Mouse (Mus musculus) hindbrain, embryonic 11.5 days (tissue): ENCODE data around the gene Usp49. TPM values are rescaled to one million over a fixed set of nuclear protein-coding genes. Genes with fewer than 3 reads are reported as not detected.
A peak's percentile ranks its signal among the peaks of the same experiment; 100 is the strongest.

Experiments
- ATAC-seq: fragments of 200-750 bp; cut with Nextera tagmentation; 2 replicates; pipeline ENCODE4 v1.8.0; 2017; ENCODE audit warnings: mild to moderate bottlenecking, moderate TSS enrichment, moderate library complexity; ENCODE audit not compliant: low FRiP score
- DNase-seq: peaks from one replicate; pipeline ENCODE4 v3.0.0-alpha.2; 2015; ENCODE audit warnings: low spot score
- H3K27ac ChIP-seq: fragments of 300-500 bp; sonication (generic); 2 replicates; pipeline ENCODE4 v1.5.1; 2014; ENCODE audit warnings: mild to moderate bottlenecking, low read depth, low read length
- H3K27me3 ChIP-seq: fragments of 300-500 bp; sonication (generic); 2 replicates; pipeline ENCODE4 v1.6.1; 2014; ENCODE audit warnings: mild to moderate bottlenecking, low read length, moderate library complexity, mixed read lengths; ENCODE audit not compliant: control insufficient read depth, insufficient read depth
- H3K36me3 ChIP-seq: fragments of 300-500 bp; sonication (generic); 2 replicates; pipeline ENCODE4 v1.6.1; 2014; ENCODE audit warnings: mild to moderate bottlenecking, low read length, moderate library complexity, mixed read lengths; ENCODE audit not compliant: control insufficient read depth, insufficient read depth
- H3K4me1 ChIP-seq: fragments of 300-500 bp; sonication (generic); replicated peaks from 2 replicates; pipeline ENCODE4 v1.6.1; 2014; ENCODE audit warnings: low read length, mixed read lengths; ENCODE audit not compliant: control insufficient read depth, insufficient read depth
- H3K4me2 ChIP-seq: fragments of 300-500 bp; sonication (generic); replicated peaks from 2 replicates; pipeline ENCODE4 v1.6.1; 2014; ENCODE audit warnings: mild to moderate bottlenecking, low read depth, low read length
- H3K4me3 ChIP-seq: fragments of 300-500 bp; sonication (generic); 2 replicates; pipeline ENCODE4 v1.5.1; 2014; ENCODE audit warnings: low read depth, low read length
- H3K9ac ChIP-seq: fragments of 300-500 bp; sonication (generic); 2 replicates; pipeline ENCODE4 v1.6.1; 2014; ENCODE audit warnings: low read depth, low read length
- H3K9me3 ChIP-seq: fragments of 300-500 bp; sonication (generic); 2 replicates; pipeline ENCODE4 v1.6.1; 2016; ENCODE audit warnings: low read length; ENCODE audit not compliant: control insufficient read depth
- WGBS: fragments of 180-500 bp; shearing (Covaris S2); extraction: QIAGEN DNeasy Blood & Tissue Kit; methylation state at CpG from one replicate; pipeline ENCODE4 v1.1.7; 2014; 5-methylcytosine and 5-hydroxymethylcytosine counted together
- polyA plus RNA-seq: library from polyadenylated mRNA; unstranded; fragments of >200 nt; fragmentation: Nextera tagmentation; extraction: Ambion mirVana; gene quantifications from 2 replicates; pipeline ENCODE4 v1.2.1, GENCODE M21; 2014

The Usp49 gene
- polyA plus RNA-seq, 1 experiment from 2014 or later: 9.1 TPM

DNA sequence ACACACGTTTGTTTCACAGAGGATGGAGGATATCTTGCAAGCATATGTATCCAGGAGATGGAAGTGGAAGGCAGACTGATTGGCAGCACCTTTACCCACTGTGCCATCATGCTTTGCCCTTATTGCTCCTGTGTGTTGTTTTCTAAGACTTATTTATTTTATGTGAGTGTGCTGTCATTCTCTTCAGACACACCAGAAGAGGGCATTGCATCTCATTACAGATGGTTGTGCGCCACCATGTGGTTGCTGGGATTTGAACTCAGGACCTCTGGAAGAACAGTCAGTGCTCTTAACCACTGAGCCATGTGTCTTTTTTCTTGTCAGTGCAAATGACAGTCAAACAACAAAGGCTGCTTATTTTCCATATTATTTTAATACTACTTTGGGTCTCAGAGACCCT is 2.7 kb upstream of the Usp49 start:
- no peak overlapping the region; the same call in 1 of the 2 replicates for H3K4me2 ChIP-seq
- WGBS: 83% methylated on average over 2 of the region's 2 CpGs
- no peaks in the 10 kb centered on the region for H3K9me3 ChIP-seq
- H3K36me3 ChIP-seq: peaks cover 11% of the 10 kb centered on the region; the same call in 1 of the 2 replicates
- DNase-seq (no peak), ATAC-seq (no peak)
- no peak overlapping the region; the same call in 1 of the 2 replicates for H3K9ac ChIP-seq
- H3K27me3 ChIP-seq: no peaks in the 10 kb centered on the region
- no peak overlapping the region for H3K4me3 ChIP-seq
- no peak overlapping the region for H3K27ac ChIP-seq
- 0 out of 2 replicates have a peak, but pooled peaks cover 3% of the 10 kb centered on the region for H3K4me1 ChIP-seq

DNA sequence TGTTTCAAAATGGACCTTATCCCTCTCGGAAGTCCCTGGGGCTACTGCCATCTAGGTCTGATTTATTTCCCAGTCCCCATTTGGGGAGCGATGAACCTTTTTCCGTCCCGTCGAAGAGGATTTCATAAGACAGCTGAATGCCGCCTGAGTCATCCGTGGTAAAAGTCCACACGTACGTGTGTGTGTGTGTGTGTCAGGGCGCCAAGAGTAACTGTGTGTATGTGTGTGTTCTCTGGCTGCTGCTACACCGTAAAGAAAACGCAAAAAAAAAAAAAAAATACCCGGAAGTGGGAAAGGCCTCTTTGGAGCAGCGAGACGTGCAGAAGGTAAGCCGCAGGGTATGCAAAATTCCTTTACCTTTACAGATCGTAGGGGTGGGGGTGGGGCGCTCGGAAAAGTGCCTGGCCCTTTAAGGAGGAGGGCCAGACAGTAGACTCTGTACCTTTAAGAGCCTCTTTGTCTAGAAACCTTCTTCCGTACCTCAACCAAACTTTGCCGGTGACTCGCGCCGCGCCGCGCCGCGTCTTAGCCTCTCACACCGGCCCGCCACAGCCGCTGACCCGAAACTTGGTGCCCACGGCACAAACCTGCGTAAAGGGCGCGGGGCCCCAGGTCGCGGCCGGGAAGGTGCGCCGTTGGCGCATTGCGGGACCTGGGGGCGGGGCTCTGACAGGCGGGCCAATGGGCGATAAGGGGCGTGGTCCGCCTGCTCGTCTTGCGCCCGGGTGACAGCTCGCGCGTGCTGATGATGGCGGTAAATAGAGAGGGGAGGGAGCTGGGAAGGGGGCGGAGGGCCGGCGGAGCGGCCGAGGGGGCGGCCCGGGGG is 1.4 kb upstream of the Usp49 start:
- DNase-seq (peak; percentile 97), ATAC-seq (peak; percentile 94)
- Histone ChIP-seq H3K4me2 (peak overlapping the region; percentile 86), H3K36me3 (0 out of 2 replicates have a peak, but pooled peaks cover 1% of the 10 kb centered on the region), H3K4me3 (peak overlapping the region; percentile 65), H3K9ac (peak overlapping the region; percentile 79), H3K4me1 (0 out of 2 replicates have a peak, but pooled peaks cover 3% of the 10 kb centered on the region), H3K9me3 (no peaks in the 10 kb centered on the region), H3K27ac (peak overlapping the region; percentile 85), H3K27me3 (no peaks in the 10 kb centered on the region)
- 1% methylated on average over 54 of the region's 63 CpGs for WGBS

DNA sequence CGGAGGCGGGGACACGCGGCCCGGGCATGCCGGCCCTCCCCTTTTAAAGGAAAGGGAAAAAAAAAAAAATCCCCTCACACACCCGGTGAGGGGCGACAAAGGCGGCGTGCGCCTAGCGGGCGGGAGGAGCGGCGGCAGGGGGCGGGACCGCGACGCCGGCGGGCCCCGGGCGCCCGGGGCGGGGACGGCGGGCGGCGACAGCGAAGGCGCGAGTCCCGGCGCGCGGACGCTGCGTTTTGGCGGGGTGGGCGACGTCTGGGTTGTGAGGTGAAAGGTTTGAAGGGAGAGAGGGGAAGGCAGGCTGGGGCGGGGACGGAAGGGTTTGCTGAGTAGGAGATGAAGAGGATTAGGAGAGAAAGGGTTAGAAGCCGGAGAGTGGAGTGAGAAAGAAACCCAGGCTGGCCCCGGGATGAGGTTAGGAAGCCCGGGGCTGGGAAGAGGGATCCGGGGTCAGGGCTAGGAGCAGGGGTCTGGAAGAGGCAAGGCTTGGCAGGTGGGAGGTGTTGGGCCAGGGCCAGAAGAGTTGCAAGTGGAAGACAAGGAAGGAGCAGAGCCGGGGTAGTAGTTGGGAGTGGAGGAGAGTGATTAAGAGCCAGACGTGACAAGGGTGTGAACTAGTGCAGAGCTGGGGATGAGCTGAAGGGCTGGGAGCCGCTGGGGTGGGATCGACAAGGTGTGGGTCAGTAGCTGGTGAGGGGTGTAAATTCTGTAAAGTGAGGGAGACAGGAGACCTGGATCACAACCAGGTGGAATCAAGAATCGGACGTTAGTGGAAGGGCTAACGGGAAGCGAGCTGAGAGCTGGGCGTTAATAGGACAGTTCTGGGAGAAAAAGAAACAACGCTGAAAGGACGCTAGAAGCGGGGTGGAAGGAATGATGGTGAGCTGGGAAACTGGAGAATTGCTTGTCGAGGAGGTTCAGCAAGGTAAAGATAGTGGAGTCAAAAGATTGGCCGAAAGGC is 493 bp upstream of the Usp49 start:
- no peaks in the 10 kb centered on the region for H3K9me3 ChIP-seq
- H3K4me3 ChIP-seq: peak overlapping the region; percentile 65
- DNase-seq: peak; percentile 59
- 0 out of 2 replicates have a peak, but pooled peaks cover 3% of the 10 kb centered on the region for H3K4me1 ChIP-seq
- H3K4me2 ChIP-seq: peak overlapping the region; percentile 86
- H3K27me3 ChIP-seq: no peaks in the 10 kb centered on the region
- peak overlapping the region; percentile 85 for H3K27ac ChIP-seq
- peak overlapping the region; percentile 79 for H3K9ac ChIP-seq
- no peaks in the 10 kb centered on the region for H3K36me3 ChIP-seq
- WGBS: under 1% methylated on average over 49 of the region's 61 CpGs
- ATAC-seq: peak; percentile 64

DNA sequence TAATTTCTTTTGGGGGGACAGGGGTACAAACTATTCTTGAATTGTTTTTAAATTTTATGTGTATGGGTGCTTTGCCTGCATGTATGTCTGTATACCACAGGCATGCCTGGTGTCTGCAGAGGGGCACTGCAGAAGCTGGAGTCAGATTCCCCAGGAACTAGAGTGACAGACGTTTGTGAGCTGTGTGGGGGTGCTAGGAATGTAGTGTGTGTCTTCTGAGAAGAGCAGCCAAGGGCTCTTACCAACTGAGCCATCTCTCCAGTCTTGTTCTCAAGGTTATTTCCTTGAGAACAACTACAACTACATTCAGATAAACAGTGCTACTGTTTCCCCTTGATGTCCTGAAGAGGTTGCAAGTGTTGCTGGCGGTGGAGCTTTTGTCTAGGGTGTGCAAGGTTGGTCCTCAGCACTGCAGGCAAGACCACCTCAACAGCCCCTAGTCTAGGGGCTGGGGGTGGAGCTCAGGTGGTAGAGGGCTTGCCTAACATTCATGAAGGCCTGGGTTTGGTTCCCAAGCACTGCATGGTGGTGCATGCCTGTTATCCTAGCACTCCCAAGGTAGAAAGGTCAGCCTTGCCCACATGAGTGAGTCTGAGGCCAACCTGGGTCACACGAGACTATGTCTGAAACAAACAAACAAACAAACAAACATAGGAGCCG is 1.8 kb downstream of the Usp49 start:
- Histone ChIP-seq H3K4me2 (no peak overlapping the region), H3K9ac (no peak overlapping the region), H3K4me3 (no peak overlapping the region), H3K9me3 (no peaks in the 10 kb centered on the region), H3K36me3 (no peaks in the 10 kb centered on the region), H3K4me1 (0 out of 2 replicates have a peak, but pooled peaks cover 3% of the 10 kb centered on the region), H3K27me3 (no peaks in the 10 kb centered on the region), H3K27ac (no peak overlapping the region)
- ATAC-seq (no peak), DNase-seq (no peak)
- 73% methylated on average over 4 of the region's 4 CpGs for WGBS

DNA sequence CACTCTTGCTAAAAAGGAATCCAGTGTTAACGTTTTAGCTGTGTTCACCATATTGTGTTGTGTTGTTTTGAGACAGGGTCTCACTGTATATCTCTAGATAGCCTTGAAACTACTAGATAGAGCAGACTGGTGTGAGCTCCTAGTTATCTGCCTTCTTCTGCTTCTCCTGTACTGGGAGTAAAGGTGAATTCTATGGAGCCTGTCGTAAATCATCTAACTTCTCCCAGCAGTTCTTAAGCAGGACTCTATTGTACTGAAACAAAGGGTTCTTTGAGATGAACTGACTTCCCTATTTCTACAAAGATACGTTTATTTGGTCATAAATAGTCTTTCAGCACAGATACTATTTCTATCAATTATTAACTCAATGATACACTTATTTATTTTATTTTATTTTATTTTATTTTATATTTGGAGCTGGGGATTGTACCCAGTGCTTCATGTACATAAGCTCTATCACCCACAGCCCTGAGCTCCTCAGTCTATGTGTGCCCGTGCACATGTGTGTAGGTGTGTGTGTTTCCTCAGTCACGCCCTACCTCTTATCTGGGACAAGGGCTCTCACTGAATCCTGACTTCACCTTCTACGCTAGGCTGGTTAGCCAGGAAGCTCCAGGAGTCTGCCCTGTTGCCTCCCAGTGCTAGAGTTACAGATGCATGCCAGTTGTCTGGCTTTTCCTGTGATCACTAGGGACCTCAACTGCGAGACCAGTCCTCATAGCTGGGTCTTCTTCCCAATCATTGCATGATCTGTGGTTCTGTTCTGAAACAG is 3.7 kb downstream of the Usp49 start:
- H3K27ac ChIP-seq: no peak overlapping the region
- DNase-seq (no peak), ATAC-seq (no peak)
- H3K4me3 ChIP-seq: no peak overlapping the region
- 79% methylated on average over 7 of the region's 7 CpGs for WGBS
- H3K36me3 ChIP-seq: no peaks in the 10 kb centered on the region
- H3K4me1 ChIP-seq: 0 out of 2 replicates have a peak, but pooled peaks cover 3% of the 10 kb centered on the region
- no peaks in the 10 kb centered on the region for H3K27me3 ChIP-seq
- H3K4me2 ChIP-seq: no peak overlapping the region
- no peaks in the 10 kb centered on the region for H3K9me3 ChIP-seq
- H3K9ac ChIP-seq: no peak overlapping the region

DNA sequence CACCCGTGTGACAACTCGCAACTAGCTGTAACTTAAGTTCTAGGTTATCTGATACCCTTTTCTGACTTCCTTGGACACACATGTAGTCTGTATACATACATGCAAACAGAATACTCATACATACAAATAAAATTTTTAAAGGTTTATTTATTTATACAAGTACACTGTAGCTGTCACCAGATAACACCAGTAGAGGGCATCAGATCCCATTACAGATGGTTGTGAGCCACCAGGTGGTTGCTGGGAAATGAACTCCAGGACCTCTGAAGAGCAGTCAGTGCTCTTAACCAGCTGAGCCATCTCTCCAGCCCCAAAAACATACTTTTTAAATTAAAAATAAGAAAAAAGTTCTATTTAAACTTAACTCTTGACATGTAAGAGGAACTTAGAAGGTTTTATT is 12.5 kb downstream of the Usp49 start:
- DNase-seq (no peak), ATAC-seq (no peak)
- 84% methylated on average over 2 of the region's 2 CpGs for WGBS
- no peaks in the 10 kb centered on the region for H3K27me3 ChIP-seq
- H3K4me1 ChIP-seq: no peaks in the 10 kb centered on the region
- H3K4me3 ChIP-seq: no peak overlapping the region
- no peak overlapping the region for H3K27ac ChIP-seq
- no peaks in the 10 kb centered on the region for H3K36me3 ChIP-seq
- no peak overlapping the region for H3K9ac ChIP-seq
- no peaks in the 10 kb centered on the region for H3K9me3 ChIP-seq
- H3K4me2 ChIP-seq: no peak overlapping the region

DNA sequence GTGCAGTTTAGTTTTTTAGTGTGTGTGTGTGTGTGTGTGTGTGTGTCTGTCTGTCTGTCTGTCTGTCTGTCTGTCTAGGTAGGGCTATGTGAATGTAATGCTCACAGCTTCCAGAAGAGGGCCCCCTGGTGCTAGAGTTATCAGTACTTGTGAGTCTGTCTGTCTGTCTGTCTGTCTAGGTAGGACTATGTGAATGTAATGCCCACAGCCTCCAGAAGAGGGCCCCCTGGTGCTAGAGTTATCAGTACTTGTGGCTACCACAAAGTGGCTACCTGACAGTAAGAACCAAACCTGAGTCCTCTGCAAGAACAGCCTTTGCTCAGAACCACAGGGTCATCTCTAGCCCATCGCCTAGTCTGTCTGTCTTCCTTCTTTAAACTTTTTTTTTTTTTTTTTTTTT is 16.2 kb downstream of the Usp49 start:
- Histone ChIP-seq H3K4me2 (no peak overlapping the region), H3K27me3 (no peaks in the 10 kb centered on the region), H3K27ac (no peak overlapping the region), H3K4me3 (no peak overlapping the region), H3K9me3 (no peaks in the 10 kb centered on the region), H3K36me3 (no peaks in the 10 kb centered on the region), H3K4me1 (no peaks in the 10 kb centered on the region), H3K9ac (no peak overlapping the region)
- 57% methylated on average over 1 of the region's 1 CpGs for WGBS
- DNase-seq (peak; percentile 76), ATAC-seq (no peak)

DNA sequence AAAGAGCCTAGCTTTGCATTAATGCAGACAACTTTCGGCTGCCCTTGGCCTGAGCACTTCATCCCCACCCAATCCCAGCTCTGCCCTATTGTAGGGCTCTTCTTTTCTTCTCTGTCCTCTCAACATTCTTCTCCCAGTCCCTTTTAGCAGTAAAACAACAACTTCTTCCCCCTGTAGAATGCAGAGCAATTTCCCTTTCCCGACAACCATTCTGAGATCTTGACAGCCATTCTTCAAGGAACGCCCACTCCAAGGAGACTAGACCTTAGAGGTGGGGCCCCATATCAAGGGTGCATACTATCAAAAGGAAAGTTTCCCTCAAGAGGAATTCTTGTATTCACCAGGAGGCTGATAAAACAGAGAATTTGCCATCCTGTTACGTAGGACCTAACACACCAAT is 18.5 kb downstream of the Usp49 start:
- H3K27me3 ChIP-seq: no peaks in the 10 kb centered on the region
- no peak overlapping the region for H3K4me2 ChIP-seq
- ATAC-seq (no peak), DNase-seq (no peak)
- no peaks in the 10 kb centered on the region for H3K4me1 ChIP-seq
- no peak overlapping the region for H3K4me3 ChIP-seq
- no peak overlapping the region for H3K27ac ChIP-seq
- H3K36me3 ChIP-seq: no peaks in the 10 kb centered on the region
- H3K9me3 ChIP-seq: no peaks in the 10 kb centered on the region
- 52% methylated on average over 4 of the region's 4 CpGs for WGBS
- H3K9ac ChIP-seq: no peak overlapping the region
